Mouse (Mus musculus) ES-E14 (cell line): ENCODE measurements around the gene Olfr591.

Experiments
- CHD2 ChIP-seq: IDR thresholded peaks from 2 replicates; pipeline ENCODE4 v1.6.1; 2014; ENCODE audit warnings: mild to moderate bottlenecking, low read depth, low read length, inconsistent platforms
- HCFC1 ChIP-seq: IDR thresholded peaks from 2 replicates; pipeline ENCODE4 v1.6.1; 2012; ENCODE audit warnings: low read length, inconsistent platforms, borderline replicate concordance; ENCODE audit not compliant: insufficient read depth
- MAFK ChIP-seq: IDR thresholded peaks from 2 replicates; pipeline ENCODE4 v1.6.1; 2014; ENCODE audit warnings: mild to moderate bottlenecking, low read depth, low read length, inconsistent platforms; ENCODE audit not compliant: insufficient read depth
- ZC3H11A ChIP-seq: IDR thresholded peaks from 2 replicates; pipeline ENCODE4 v1.6.1; 2012; ENCODE audit warnings: low read depth, mild to moderate bottlenecking, inconsistent platforms, low read length, borderline replicate concordance
- ZNF384 ChIP-seq: IDR thresholded peaks from 2 replicates; pipeline ENCODE4 v1.6.1; 2012; ENCODE audit warnings: low read depth, low read length, inconsistent platforms

DNA sequence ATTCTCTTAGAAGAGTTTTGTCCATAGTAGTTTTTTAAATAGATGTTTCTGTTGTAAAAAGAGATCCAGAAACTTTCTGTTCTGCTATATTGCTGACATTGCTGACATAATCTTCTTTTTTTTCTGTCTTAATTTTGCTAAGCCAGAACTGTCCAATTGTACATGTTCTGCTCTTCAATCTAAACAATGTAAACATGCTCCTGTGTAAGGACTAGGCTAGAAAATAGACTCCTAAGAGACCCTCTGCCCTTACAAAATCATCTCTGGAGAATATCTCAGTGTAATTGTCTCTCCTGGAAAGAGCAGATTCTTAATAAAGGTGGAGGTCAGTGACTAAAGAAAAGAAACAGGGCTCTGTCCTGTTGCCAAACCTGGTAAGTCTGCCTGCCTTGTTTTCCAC is 38.6 kb upstream of the Olfr591 start, which contains the start of gene Olfr594:
- TF ChIP-seq ZNF384, result no peak
- no peak for TF ChIP-seq MAFK
- TF ChIP-seq ZC3H11A, result no peak
- TF ChIP-seq HCFC1, result no peak
- TF ChIP-seq CHD2, result no peak
